Mouse (Mus musculus) mature B cell (primary cell): Measurements from ENCODE around the gene Tesk2.
"Not testable (repeated sequence)": the region's sequence is repeated elsewhere in the genome, so short reads cannot be mapped to it uniquely, and the experiment has no call there.

Source experiments
- in situ Hi-C: fragments of 300-500 bp; cut with MboI; formaldehyde crosslinking; loops from 2 replicates; pipeline ENCODE4 v1.14.3; 2019

Tesk2 gene

DNA sequence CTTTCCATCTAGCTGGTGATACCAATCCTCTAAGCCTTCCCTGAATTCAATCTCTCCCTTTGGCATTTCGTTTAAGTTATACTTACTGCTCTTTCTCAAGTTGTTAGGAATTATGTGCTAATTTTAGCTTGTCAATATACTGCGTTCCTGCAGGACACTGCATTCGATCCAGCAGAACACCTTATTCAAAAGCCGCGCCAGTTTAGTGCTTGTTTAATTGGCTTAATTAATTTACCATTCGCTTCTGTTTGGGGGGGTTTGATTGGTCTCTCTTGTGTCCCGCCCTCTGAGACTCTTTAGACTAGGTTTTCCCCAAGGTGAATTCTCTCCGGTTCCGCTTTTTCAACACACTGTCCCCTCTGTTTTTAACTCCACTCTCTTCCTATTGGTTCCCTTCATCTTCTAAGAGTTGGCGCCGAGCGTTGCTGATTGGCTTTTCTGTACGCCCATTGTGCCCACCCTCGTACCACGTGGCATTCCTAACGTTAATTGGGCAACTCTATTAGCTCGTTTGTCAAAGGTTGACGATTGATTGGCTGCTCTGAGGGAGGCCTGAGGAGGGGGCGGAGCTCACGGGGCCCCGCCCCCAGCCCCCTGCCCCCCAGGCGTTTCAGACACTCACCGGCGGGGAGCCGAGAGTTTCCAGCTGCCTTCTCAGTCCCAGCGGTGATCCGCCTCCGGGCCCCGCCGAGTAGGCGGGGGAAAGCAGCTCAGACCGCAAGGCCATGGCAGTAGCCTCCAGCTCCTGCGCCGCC is at the start of gene Tesk2:
Gene Tesk2 (plus strand): TSS at position 606 of the 755 bp plus-strand sequence.
- in situ Hi-C loops: no loop called here

- in situ Hi-C loops: no loop called here
Observed at GRCm38 (mm10) chr4:116672785-116673184, 48.0 kb upstream of the Tesk2 start.

DNA sequence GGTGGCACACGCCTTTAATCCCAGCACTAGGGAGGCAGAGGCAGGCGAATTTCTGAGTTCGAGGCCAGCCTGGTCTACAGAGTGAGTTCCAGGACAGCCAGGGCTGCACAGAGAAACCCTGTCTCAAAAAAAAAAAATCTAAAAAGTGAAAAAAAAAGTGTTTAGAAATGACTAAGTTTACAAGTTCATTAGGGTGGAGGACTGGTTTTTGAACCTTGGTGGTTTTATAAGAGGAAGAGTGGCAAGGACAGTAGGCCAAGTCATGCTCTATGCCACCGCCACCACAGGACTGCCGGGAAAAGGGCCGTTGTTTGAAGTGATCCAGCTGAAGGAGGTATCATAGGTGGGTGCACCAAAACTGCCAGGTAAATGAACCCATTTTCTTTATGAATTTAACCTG is 46.0 kb upstream of the Tesk2 start:
- in situ Hi-C loops: not testable (repeated sequence)

DNA sequence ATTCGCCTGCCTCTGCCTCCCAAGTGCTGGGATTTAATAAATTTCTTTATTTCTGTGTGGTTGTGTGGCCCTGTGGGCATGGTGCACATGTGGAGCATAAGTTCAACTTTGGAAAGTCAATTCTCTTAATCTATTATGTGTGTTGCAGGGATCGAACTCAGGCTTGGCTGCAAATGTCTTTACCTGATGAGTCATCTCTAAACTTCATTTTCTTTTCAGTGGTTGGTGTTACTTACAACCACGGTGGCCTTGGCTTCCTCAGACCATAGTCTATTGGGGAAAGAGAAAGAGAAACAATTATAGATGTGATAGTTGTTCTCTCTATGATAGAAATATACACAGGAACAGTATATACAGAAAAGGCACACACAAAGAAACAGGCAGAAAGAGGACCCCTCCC is 44.7 kb upstream of the Tesk2 start:
- in situ Hi-C loops: no loop called here

GRCm38 (mm10) chr4:116677808-116678207 is 42.9 kb upstream of the Tesk2 start:
- in situ Hi-C loops: no loop called here

GRCm38 (mm10) chr4:116679141-116679540 is 41.6 kb upstream of the Tesk2 start:
- in situ Hi-C loops: no loop called here

GRCm38 (mm10) chr4:116680521-116680920 is 40.2 kb upstream of the Tesk2 start:
- in situ Hi-C loops: not testable (repeated sequence)

- in situ Hi-C loops: no loop called here
Observed at GRCm38 (mm10) chr4:116683957-116684356, 36.8 kb upstream of the Tesk2 start.

DNA sequence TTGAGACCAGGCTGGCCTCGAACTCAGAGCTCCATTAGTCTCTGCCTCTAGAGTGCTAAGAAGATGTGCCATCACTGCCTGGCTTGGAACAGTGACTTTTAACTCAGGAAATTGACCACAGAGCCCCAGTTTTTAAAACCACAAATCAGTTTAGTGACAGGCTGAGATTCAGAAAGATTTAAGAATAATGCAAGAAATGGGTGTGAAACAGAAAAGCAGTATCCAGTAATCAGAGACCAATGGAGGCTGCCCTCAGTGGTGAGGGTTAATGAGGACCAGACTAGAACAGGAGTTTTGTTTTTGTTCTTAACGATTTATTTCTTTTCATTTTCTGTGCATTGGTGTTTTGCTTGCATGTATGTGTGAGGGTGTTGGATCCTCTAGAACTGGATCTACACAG is 36.1 kb upstream of the Tesk2 start:
- in situ Hi-C loops: no loop called here

DNA sequence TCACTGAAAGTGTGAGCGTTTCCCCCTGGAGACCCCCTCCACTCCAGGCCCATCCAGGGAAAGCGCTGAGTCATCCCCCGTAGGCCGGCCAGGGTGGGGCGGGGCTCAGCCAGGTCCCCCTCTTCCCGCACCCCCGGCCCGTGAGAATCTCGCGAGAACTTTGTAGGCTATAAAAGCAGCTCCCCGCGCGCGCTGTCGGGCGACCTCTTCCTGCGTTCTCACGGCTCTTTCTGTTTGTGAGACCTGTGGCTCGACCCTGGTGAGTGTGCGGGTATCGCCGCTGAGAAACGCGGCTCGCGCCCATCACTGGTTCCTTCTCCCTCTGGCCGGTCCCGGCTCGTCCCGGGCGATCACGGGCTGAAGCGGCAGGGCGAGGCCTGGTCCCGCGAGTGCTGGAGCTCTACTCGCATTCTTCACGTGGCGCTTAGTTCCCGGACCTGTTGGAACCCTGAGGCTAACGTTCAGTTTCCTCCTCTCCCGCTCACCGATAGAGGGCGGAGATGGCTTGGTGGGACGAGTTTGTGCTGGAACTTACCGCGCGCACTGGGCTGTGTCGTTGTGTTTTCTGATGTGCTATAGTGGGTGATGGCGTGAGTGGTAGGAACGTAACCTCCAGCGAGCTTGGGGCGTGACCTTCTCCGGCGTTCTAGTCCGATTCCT is 35.2 kb upstream of the Tesk2 start, which contains the start of gene Prdx1:
Gene Prdx1 (plus strand): TSS at position 143 of the 660 bp plus-strand sequence.
- in situ Hi-C loops: no loop called here

- in situ Hi-C loops: no loop called here
Observed at GRCm38 (mm10) chr4:116687041-116687440, 33.7 kb upstream of the Tesk2 start.

GRCm38 (mm10) chr4:116689309-116689876 is 31.4 kb upstream of the Tesk2 start:
- in situ Hi-C loops: no loop called here

GRCm38 (mm10) chr4:116692146-116692545 is 28.6 kb upstream of the Tesk2 start:
- in situ Hi-C loops: no loop called here

DNA sequence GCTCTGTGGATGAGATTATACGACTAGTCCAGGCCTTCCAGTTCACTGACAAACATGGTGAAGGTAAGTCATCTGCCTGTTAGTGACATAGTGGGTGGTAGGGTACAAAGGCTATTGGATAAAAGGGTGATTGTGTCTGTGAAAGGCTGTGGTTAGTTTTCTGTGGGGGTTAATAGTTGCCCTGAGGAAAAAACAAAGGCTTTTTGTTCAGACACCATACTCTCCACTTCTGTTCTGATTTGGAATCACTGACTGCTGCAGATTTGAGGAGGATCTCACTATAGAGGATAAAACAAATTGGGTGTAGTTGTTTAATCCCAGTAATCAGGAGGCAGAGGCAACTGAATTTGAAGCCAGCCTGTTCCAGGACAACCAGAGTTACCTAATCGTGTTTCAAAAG is 27.0 kb upstream of the Tesk2 start:
- in situ Hi-C loops: no loop called here

DNA sequence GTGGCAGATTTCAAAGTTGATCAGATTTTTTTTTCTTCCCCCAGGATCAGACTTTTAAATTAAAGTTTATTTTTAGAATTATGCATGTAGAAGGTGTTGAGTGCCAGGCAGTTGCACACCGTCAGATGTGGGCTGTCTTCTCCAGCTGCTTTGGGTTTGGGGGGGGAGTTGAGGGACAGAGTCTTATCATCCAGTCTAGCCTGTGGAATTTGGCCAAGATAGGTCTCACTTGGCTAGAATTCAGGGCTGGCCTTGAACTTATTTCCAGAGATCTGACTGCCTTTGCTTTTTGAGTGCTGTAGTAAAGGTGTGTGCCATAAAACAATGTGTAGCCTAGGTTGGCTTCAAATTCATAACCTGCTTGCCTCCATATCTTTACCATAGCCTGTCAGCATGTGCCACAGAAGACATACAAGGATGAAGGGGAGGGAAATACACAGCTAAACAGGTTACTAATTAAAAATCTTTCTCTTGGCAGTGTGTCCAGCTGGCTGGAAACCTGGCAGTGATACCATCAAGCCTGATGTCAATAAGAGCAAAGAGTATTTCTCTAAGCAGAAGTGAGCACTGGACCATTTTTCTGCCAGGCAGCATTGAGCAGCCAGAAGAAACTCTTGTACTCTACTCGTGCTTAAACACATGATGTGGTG is 21.9 kb upstream of the Tesk2 start:
- in situ Hi-C loops: no loop called here

GRCm38 (mm10) chr4:116700964-116701363 is 19.8 kb upstream of the Tesk2 start:
- in situ Hi-C loops: no loop called here

GRCm38 (mm10) chr4:116703804-116704203 is 16.9 kb upstream of the Tesk2 start:
- in situ Hi-C loops: no loop called here

GRCm38 (mm10) chr4:116707666-116708065 is 13.1 kb upstream of the Tesk2 start:
- in situ Hi-C loops: no loop called here

DNA sequence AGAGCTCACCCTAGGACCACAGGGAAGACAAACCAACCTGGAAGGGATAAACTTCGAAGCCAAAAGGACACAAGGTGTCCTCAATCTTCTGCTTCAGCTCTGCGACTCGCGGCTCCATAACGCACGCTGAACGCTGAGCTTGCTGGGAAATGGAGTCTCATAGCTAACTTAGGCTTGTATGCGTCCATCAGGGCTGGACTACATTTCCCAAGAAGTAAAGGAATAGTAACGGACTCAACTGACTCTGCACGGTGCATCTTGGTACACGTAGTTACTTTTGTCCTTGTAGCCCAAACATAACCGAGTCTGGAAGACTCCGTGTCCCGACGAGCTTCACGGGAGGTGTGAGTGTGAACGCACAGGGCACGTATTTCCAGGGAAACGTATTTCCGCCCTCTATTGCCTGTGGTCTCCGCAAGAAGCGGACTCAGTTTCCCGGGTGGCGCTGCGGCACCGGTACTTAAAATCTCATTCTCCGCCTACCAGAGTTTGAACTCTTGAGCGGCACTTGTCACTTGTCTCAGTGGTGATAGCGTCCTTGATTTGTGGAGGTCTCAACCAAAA is 12.5 kb upstream of the Tesk2 start, which contains the start of the genes Mmachc and Ccdc163:
Gene Mmachc (minus strand): TSS at position 206 of the 564 bp plus-strand sequence.
Gene Ccdc163 (plus strand): TSS at position 309 of the 564 bp plus-strand sequence.
- in situ Hi-C loops: no loop called here

DNA sequence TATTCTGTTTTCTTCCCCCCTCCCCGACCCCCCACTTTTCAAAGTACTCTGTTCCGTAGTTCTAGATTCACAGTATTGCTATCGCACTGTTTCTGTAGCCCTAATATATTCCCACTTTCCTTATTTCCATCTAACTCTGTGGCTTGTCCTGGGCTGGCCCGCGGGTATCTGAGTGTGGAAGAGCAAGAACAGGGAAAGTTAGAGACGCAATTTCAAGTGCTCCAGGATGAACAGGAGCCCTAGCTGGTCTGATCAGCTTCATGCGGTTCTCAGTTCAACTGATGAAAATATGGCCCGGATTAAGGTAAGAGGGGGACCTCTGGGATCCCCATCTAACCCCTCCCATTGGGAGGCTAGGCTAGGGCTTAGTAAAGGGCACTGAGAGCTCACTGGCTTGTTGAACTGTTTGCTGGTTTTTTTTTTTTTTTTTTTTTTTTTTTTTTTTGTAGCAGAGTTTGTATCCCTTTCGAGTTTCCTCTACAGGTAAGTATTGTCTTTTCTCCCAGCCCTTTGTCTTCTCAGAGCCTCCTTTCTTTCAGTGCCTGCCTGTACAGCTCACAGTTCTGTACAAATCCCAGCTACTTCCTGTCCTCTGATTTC is 11.9 kb upstream of the Tesk2 start:
- in situ Hi-C loops: no loop called here

DNA sequence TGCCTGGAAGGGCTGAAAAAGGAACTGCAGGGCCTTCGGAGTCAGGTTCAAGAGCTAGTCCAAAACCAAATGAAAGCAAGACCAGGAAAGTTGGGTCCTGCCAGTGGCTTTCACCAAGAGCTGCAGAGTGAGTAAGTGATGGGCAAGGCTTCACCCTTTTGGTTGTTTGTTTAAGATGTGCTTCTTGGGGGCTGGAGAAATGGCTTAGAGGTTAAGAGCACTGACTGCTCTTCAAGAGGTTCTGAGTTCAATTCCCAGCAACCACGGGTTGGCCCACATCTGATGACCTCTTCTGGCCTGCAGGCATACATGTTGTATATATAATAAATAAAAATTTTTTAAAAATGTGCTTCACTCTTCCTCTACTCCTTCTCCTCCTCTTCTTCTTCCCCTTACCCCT is 10.6 kb upstream of the Tesk2 start:
- in situ Hi-C loops: no loop called here

DNA sequence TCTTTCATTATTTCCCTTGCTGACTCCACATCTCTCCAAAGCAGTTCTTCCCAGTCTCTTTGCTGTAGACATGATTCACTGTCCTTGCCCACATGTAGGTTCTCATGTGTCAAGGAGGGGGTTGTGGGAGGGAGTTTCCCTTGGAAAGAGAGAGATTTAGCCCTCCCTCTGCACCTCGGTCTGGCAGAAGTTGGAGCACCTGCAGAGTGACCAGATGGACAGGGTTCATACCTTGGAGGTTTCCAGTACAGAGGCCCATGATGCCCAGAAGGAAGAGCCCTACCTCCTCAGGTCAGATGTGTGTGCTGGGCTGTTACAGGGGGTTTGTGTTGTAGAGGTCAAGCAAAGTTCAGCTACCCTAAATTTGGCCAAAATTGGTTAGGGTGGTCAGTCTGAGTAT is 8.2 kb upstream of the Tesk2 start:
- in situ Hi-C loops: no loop called here
